Mouse (Mus musculus) adrenal gland, postnatal 25 days (tissue): ENCODE measurements around the gene Gm3373. TPM values are rescaled to one million over a fixed set of nuclear protein-coding genes. Genes with fewer than 3 reads are reported as not detected.
"Not testable (repeated sequence)": the region's sequence is repeated elsewhere in the genome, so short reads cannot be mapped to it uniquely, and the experiment has no call there.

Experiments
- DNase-seq: peaks from one replicate; pipeline ENCODE4 v3.0.0; 2021; ENCODE audit warnings: mixed read lengths
- long read RNA-seq: library from polyadenylated mRNA; stranded (forward); transcript quantifications from one replicate; pipeline ENCODE4 v2.0.0, GENCODE M21; 2021
- total RNA-seq: library from RNA; stranded (reverse); gene quantifications from 2 replicates; pipeline ENCODE4 v1.2.3, GENCODE M21; 2021

Gm3373 gene
- not detected in 2 replicates for total RNA-seq
- long read RNA-seq, result 0 reads

GRCm38 (mm10) chr14:5741477-5741876 lies at the start of gene Gm3373:
Gene Gm3373, minus strand, starts transcription at chr14:5741577.
- not testable (repeated sequence) for DNase-seq

- not testable (repeated sequence) for DNase-seq
These were observed 54.0 kb downstream of the Gm3373 start, which contains the start of gene Gm9603 for GRCm38 (mm10) chr14:5687357-5687756. Gene Gm9603, minus strand, starts transcription at chr14:5687457.

Other genes with a start within 250 kb of the Gm3373 start
- 0.58 TPM in 1 of 2 replicates, not detected in the other for gene Gm3488, start 239.9 kb downstream of the Gm3373 start, total RNA-seq
- gene Gm3532, start 203.1 kb downstream of the Gm3373 start, total RNA-seq, result not detected in 2 replicates
- not detected in 2 replicates for gene Gm8265, start 108.5 kb downstream of the Gm3373 start, total RNA-seq
- gene Gm9603, start 54.1 kb downstream of the Gm3373 start, total RNA-seq, result not detected in 2 replicates
- gene Gm3383, start 66.4 kb upstream of the Gm3373 start, total RNA-seq, result 0.73 TPM in 1 of 2 replicates, not detected in the other
- not detected in 2 replicates for gene Gm3424, start 88.8 kb upstream of the Gm3373 start, total RNA-seq
- not detected in 2 replicates for gene Gm8237, start 138.8 kb upstream of the Gm3373 start, total RNA-seq
- gene Gm3248, start 220.2 kb upstream of the Gm3373 start, total RNA-seq, result not detected in 2 replicates
- not detected in 2 replicates for gene Gm3453, start 237.6 kb upstream of the Gm3373 start, total RNA-seq